Mouse (Mus musculus) thymus, adult 2 months (tissue): ENCODE data around the gene Hoxc12.

Source experiments
- CTCF ChIP-seq: fragments of 200-500 bp; IDR thresholded peaks from 2 replicates; pipeline ENCODE4 v1.5.1; 2012; ENCODE audit warnings: mild to moderate bottlenecking, control low read depth, low read length, moderate library complexity, borderline replicate concordance; ENCODE audit not compliant: control insufficient read depth, poor library complexity, insufficient read depth; ENCODE audit errors: extremely low read depth
- POLR2A ChIP-seq: fragments of 200-500 bp; IDR thresholded peaks from 2 replicates; pipeline ENCODE4 v1.6.1; 2012; ENCODE audit warnings: mild to moderate bottlenecking, low read length, control low read depth, moderate library complexity; ENCODE audit not compliant: control insufficient read depth, poor library complexity, insufficient read depth; ENCODE audit errors: extremely low read depth

DNA sequence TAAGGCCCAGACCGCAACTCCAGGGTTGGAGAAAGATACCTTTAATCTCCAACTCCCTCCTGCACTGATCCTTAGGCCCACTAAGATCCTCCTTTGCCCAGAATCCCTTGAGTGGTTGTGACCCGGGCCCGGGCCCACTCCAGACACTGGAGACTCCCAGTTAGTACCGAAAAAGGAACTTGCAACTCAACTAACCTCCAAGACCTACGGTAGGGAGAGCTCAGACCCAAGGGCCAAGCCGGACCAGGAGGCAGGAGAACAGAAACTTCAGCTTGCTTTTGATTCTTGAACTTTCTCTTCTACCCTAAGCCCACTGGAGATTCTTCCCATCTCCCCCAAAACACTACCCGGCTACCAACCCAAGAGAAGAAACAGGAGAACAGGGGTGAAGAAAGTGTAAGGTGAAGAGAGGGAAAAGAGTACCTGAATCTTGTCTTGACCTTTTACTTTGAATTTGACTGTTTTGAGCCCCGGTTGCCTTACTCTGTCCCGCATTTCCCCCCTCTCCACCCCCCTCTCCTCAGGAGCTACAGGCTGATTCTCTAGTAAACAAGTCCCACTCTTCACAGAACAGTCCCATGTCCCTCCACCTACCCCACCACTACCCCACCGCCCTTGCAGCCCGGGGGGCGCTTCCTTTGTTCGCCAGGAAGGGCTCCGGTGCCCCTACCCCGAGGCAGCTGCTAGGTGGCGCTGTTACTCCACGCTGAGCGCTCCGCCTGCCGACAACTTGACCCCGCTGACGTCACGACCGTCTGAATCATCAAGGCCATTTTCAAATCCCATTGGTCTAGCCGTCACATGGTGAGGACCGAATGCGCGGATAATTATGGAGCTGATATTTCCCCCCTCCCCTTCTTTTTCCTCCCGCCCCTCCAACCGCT lies 29.6 kb downstream of the Hoxc12 start:
- no peak for TF ChIP-seq POLR2A
- peak; percentile 54; the same call in 1 of the 2 replicates for TF ChIP-seq CTCF
